In the genomic region with DNA sequence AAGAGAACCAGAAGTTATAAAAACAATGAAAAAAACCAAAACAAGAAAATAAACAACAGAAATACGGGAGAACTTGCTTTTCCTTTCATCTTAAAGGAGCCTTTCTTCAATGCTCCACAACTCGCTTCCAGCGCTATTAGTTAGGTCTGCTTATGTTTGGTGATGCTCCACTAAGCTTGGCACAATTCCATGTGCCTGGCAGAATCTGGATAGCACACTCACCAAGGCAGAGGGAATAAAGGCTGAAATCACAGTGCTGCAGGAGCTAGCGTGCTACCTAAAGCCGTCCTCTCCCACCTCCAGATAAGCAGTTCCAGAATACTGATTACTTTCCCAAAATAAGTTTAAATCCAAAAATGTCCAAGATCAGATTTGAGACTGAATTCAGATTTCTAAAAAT, we compare ENCODE assay signal across 12 mouse cellular contexts. TPM values are rescaled to one million over a fixed set of nuclear protein-coding genes. Genes with fewer than 3 reads are reported as not detected.
DNase-seq lines count a peak whose midpoint lies in the region; ATAC-seq lines count a peak whose summit lies in the region.
"Had no signal": no experiment of that assay in that cellular context is flagged by ENCODE, and none has a peak within 500 bp of the region (broad histone marks: within the 10 kb centered on the region; RNA-seq: fewer than 3 reads in every experiment).

No protein-coding gene starts in this region.

- ATAC-seq in frontal cortex, adult (ENCODE audit: low TSS enrichment): peak; percentile 80
- ATAC-seq: inflammation-experienced regulatory T-cells, adult 6 months; Patski had no signal

- intact Hi-C loops in gastrocnemius, postnatal 36 days (cut with DNase I): no loop called here

- no peak for DNase-seq in frontal cortex, postnatal 14 days (ENCODE audit: low spot score in 2 of 2)
- DNase-seq in Muller cell, postnatal 12 days (ENCODE audit: inconsistent ontology term): peak; percentile 28
- peak; percentile 47 to 76 for DNase-seq in cerebellum, postnatal 25 days
- peak; percentile 42 to 51 for DNase-seq in left cerebral cortex, adult 18-20 months (ENCODE audit: low spot score in 2 of 2)
- no peak for DNase-seq in gastrocnemius, postnatal 36 days
- DNase-seq in adrenal gland, postnatal 36 days: no peak
- no peak for DNase-seq in lung, postnatal 10 days
- DNase-seq: adrenal gland, postnatal 10 days; B cell, adult 2 months had no signal

RNA-seq across cellular contexts. Expression of gene Ubr1, which starts 19.3 kb away (rescaled TPM):
- total RNA-seq in left cerebral cortex, adult 18-20 months (2021): 10 to 100 TPM; 43.2 to 45.0 TPM
- total RNA-seq in gastrocnemius, postnatal 36 days (2021): 10 to 100 TPM; 20.1 to 26.0 TPM
- total RNA-seq in adrenal gland, postnatal 36 days (2021): 10 to 100 TPM; 31.9 to 36.2 TPM

RNA-seq across cellular contexts. Expression of gene Tmem62, which starts 25.6 kb away (rescaled TPM):
- 10 to 100 TPM; 24.8 to 25.6 TPM for total RNA-seq in left cerebral cortex, adult 18-20 months (2021)
- total RNA-seq in gastrocnemius, postnatal 36 days (2021): 1 to 10 TPM; 2.4 to 4.1 TPM
- total RNA-seq in adrenal gland, postnatal 36 days (2021): 10 to 100 TPM; 10.6 to 23.8 TPM

RNA-seq across cellular contexts. Expression of gene Ccndbp1, which starts 57.0 kb away (rescaled TPM):
- total RNA-seq in left cerebral cortex, adult 18-20 months (2021): 10 to 100 TPM; 63.0 to 64.6 TPM
- total RNA-seq in gastrocnemius, postnatal 36 days (2021): 10 to 100 TPM; 16.5 to 19.3 TPM
- 10 to 100 TPM; 41.7 to 50.2 TPM for total RNA-seq in adrenal gland, postnatal 36 days (2021)

Comparison
In these comparisons a context has a peak if more than half of its experiments do, and no peak if none do; other contexts are left out.
1. DNase-seq: peak in Muller cell, postnatal 12 days (single experiment), cerebellum, postnatal 25 days (2 of 2) and left cerebral cortex, adult 18-20 months (2 of 2); none in frontal cortex, postnatal 14 days (0 of 2), gastrocnemius, postnatal 36 days (0 of 2), adrenal gland, postnatal 36 days (0 of 2) and lung, postnatal 10 days (single experiment).